ENCODE assay signal across 26 mouse cellular contexts in the genomic region with DNA sequence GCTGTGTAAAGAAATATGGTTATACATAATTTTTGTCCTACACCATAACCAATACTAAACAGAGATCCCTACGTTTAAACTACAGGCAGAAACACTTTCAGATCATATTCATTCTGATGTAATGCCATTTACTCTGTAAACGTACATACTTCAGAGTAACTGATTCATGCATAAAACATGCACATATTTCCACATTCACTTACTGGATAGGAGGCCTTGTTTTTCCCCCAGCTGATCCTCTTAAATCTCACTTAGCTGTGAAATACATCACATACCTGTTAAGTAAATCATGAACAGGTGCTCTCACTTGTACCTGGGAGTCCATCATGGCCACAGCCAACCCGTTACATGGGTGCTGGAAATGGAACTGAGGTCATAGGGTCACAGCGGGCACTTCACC.
"Had no signal": no experiment of that assay in that cellular context is flagged by ENCODE, and none has a peak within 500 bp of the region (broad histone marks: within the 10 kb centered on the region; RNA-seq: fewer than 3 reads in every experiment).

No protein-coding gene starts in this region.

- H3K4me3 ChIP-seq: embryonic facial prominence, embryonic 10.5 days; embryonic facial prominence, embryonic 12.5 days; embryonic facial prominence, embryonic 13.5 days; embryonic facial prominence, embryonic 15.5 days; erythroblast, embryonic 14.5 days; forebrain, embryonic 10.5 days; forebrain, embryonic 13.5 days; forebrain, embryonic 15.5 days; gastrocnemius, adult 2 months; heart, adult 2 months had no signal

- H3K9ac ChIP-seq: embryonic facial prominence, embryonic 12.5 days; embryonic facial prominence, embryonic 13.5 days; embryonic facial prominence, embryonic 15.5 days; forebrain, embryonic 13.5 days; forebrain, embryonic 15.5 days; forebrain, postnatal 0 days had no signal

- DNase-seq: cerebellum, adult 9-10 months; cerebellum, adult 9-11 months; cerebellum, postnatal 10 days; cerebellum, postnatal 14 days; cerebellum, postnatal 25 days; cerebellum, postnatal 36 days; embryo, embryonic 11 days; forebrain, postnatal 0 days; gastrocnemius, adult 2 months; gastrocnemius, postnatal 10 days; gastrocnemius, postnatal 14 days; gastrocnemius, postnatal 25 days; gastrocnemius, postnatal 36 days; heart, adult 11 months; heart, adult 18-20 months; heart, adult 2 months had no signal

- ATAC-seq: forebrain, embryonic 13.5 days; forebrain, embryonic 14.5 days; forebrain, embryonic 15.5 days; forebrain, embryonic 16.5 days; forebrain, postnatal 0 days had no signal

- H3K4me2 ChIP-seq: embryonic facial prominence, embryonic 12.5 days; embryonic facial prominence, embryonic 13.5 days; embryonic facial prominence, embryonic 15.5 days; forebrain, embryonic 13.5 days; forebrain, embryonic 15.5 days had no signal

- H3K27ac ChIP-seq: embryonic facial prominence, embryonic 10.5 days; embryonic facial prominence, embryonic 12.5 days; embryonic facial prominence, embryonic 13.5 days; embryonic facial prominence, embryonic 15.5 days; forebrain, embryonic 10.5 days; forebrain, embryonic 13.5 days; forebrain, embryonic 15.5 days; gastrocnemius, adult 2 months; heart, adult 2 months had no signal

- H3K4me1 ChIP-seq: embryonic facial prominence, embryonic 10.5 days; embryonic facial prominence, embryonic 12.5 days; embryonic facial prominence, embryonic 15.5 days; forebrain, embryonic 15.5 days had no signal

- H3K9me3 ChIP-seq: embryonic facial prominence, embryonic 10.5 days; embryonic facial prominence, embryonic 12.5 days; embryonic facial prominence, embryonic 13.5 days; embryonic facial prominence, embryonic 15.5 days; forebrain, embryonic 10.5 days; forebrain, embryonic 13.5 days; forebrain, embryonic 15.5 days had no signal

- H3K27me3 ChIP-seq: embryonic facial prominence, embryonic 12.5 days; embryonic facial prominence, embryonic 13.5 days; embryonic facial prominence, embryonic 15.5 days; forebrain, embryonic 13.5 days; forebrain, embryonic 15.5 days had no signal

- H3K36me3 ChIP-seq: embryonic facial prominence, embryonic 10.5 days; embryonic facial prominence, embryonic 12.5 days; embryonic facial prominence, embryonic 13.5 days; embryonic facial prominence, embryonic 15.5 days; forebrain, embryonic 10.5 days; forebrain, embryonic 15.5 days had no signal
